Mouse (Mus musculus) fibroblast of lung, adult 2 months (primary cell): ENCODE results near the gene Zim1.

Source experiments
- DNase-seq: peaks from one replicate; pipeline ENCODE4 v3.0.0-alpha.2; 2011; ENCODE audit warnings: low read depth

Gene Zim1

DNA sequence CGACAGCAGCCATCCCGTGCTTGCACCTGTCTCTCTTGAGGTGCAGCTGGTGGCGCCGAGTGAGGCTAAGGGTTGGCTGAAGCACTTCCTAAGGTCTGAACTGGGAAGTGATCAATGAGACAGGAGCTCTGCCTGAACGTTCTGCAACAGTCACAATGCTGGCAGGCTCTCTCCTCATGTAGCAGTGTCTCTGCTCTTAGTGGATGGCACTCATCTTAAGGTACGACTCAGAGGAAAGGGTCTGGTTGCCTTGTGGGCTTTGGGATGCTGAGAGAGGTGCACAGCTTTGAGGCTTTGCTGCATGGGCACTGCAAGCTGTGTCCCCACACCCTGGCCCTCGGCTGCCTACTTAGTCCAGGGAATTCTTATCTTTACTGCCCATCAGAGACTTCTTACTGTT, 45.0 kb downstream of the Zim1 start:
- no peak for DNase-seq

- DNase-seq: no peak
Observed at GRCm38 (mm10) chr7:6650526-6650925, 45.7 kb downstream of the Zim1 start.

DNA sequence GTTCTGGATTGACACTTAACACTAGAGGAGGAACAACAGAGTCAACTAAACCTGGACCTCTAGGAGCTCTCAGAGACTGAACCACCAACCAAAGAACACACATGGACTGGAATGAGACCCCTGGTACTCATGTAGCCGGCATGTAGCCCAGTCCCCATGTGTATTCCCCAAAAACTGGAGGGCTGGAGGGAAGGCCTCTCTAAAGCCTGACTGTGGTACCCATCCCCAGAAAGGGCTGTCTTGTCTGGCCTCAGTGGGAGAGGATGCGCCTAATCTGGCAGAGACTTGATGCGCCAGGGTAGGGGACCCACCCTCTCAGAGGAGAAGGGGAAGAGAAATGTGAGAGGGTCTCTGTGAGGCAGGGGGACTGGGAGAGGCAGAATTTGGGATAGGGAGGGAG, 50.4 kb downstream of the Zim1 start:
- no peak for DNase-seq

GRCm38 (mm10) chr7:6638076-6638475, 58.2 kb downstream of the Zim1 start:
- DNase-seq: no peak

- no peak for DNase-seq
Observed at GRCm38 (mm10) chr7:6636741-6637140, 59.5 kb downstream of the Zim1 start.

DNA sequence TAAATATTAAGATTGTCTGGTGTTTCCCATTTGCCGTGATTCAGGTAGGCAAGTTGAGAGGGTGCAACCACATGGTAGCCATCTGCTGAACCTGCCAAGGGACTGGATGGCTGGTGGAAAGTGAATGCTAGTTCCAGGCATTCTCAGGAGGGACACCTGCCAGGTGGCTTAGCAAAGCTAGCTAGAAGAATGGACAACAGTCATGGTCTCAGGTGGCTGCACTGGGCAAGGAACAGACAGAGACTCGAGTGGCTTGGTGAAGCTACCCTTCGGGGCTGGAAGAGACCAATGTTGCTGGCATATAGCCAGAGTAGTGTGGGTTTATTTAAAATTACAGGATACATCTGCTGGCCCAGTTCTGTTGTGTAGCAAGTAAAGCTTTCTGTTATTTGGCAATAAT, 60.4 kb downstream of the Zim1 start:
- DNase-seq: no peak
